Comparison of ENCODE assay signal across 7 mouse cellular contexts in the genomic region with DNA sequence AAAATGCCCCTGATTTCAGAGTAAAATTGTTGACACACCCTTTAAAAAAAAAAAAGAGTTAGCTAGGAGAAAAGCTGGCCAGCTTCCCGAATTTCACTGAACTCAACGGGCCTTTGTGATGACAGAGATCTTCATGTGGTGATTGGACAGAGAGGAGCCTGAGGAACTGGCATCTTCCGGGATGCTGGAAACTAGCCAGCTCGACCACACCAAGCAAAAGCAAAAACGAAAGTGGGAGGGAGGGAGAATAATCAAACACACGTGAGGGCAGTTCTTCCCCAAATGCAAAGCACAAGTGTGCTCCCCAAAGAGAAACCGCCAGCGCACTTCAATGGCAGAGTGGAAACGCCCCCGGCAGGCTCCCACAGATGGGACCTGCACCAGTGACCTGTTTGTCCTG. TPM values are rescaled to one million over a fixed set of nuclear protein-coding genes. Genes with fewer than 3 reads are reported as not detected.
DNase-seq lines count a peak whose midpoint lies in the region; ATAC-seq and TF ChIP-seq lines count a peak whose summit lies in the region.

No protein-coding gene starts in this region.

- WGBS in embryonic facial prominence, embryonic 12.5 days, result 14% methylated on average over 10 of the region's 10 CpGs
- 19% methylated on average over 10 of the region's 10 CpGs for WGBS in heart, embryonic 16.5 days
- 26% methylated on average over 10 of the region's 10 CpGs for WGBS in stomach, postnatal 0 days

- peaks cover 48% of the 10 kb centered on the region for H3K4me1 ChIP-seq in embryonic facial prominence, embryonic 12.5 days
- peaks cover 9% of the 10 kb centered on the region for H3K4me1 ChIP-seq in heart, embryonic 16.5 days (ENCODE audit: control insufficient read depth, insufficient read depth, low read length)
- peaks cover 5% of the 10 kb centered on the region; the same call in 1 of the 2 replicates for H3K4me1 ChIP-seq in stomach, postnatal 0 days (replicated peaks; ENCODE audit: control insufficient read depth, insufficient read depth)

- H3K36me3 ChIP-seq in embryonic facial prominence, embryonic 12.5 days, result no peaks in the 10 kb centered on the region
- H3K36me3 ChIP-seq in heart, embryonic 16.5 days (ENCODE audit: control insufficient read depth, insufficient read depth), result no peaks in the 10 kb centered on the region
- H3K36me3 ChIP-seq in stomach, postnatal 0 days (ENCODE audit: control insufficient read depth, insufficient read depth, low read length), result no peaks in the 10 kb centered on the region

- peaks cover 5% of the 10 kb centered on the region; the same call in 1 of the 2 replicates for H3K27me3 ChIP-seq in embryonic facial prominence, embryonic 12.5 days
- peaks cover 4% of the 10 kb centered on the region; the same call in 1 of the 2 replicates for H3K27me3 ChIP-seq in heart, embryonic 16.5 days (ENCODE audit: control insufficient read depth, insufficient read depth, low read length)
- H3K27me3 ChIP-seq in stomach, postnatal 0 days (ENCODE audit: control insufficient read depth, insufficient read depth, low read length), result 0 out of 2 replicates have a peak, but pooled peaks cover 3% of the 10 kb centered on the region

- no peak for ATAC-seq in embryonic facial prominence, embryonic 12.5 days (ENCODE audit: insufficient number of reproducible peaks, insufficient read depth, low FRiP score, low TSS enrichment)
- ATAC-seq in heart, embryonic 16.5 days (replicated peaks; ENCODE audit: extremely low read depth, insufficient read depth, low FRiP score), result no peak; the same call in 1 of the 2 replicates
- no peak for ATAC-seq in stomach, postnatal 0 days (ENCODE audit: low FRiP score, low TSS enrichment)

- peak overlapping the region; percentile 51 for H3K4me2 ChIP-seq in embryonic facial prominence, embryonic 12.5 days (replicated peaks)
- H3K4me2 ChIP-seq in heart, embryonic 16.5 days (ENCODE audit: low read depth, low read length), result peak overlapping the region; percentile 70
- H3K4me2 ChIP-seq in stomach, postnatal 0 days (replicated peaks; ENCODE audit: low read depth), result peak overlapping the region; percentile 48

- peak overlapping the region; percentile 80 for H3K27ac ChIP-seq in embryonic facial prominence, embryonic 12.5 days
- no peak overlapping the region for H3K27ac ChIP-seq in heart, embryonic 16.5 days (ENCODE audit: low read length)
- H3K27ac ChIP-seq in stomach, postnatal 0 days (replicated peaks), result peak overlapping the region; percentile 53; the same call in 1 of the 2 replicates

- no peaks in the 10 kb centered on the region for H3K9me3 ChIP-seq in embryonic facial prominence, embryonic 12.5 days
- H3K9me3 ChIP-seq in heart, embryonic 16.5 days (replicated peaks; ENCODE audit: control insufficient read depth, low read length), result no peaks in the 10 kb centered on the region
- H3K9me3 ChIP-seq in stomach, postnatal 0 days (ENCODE audit: control insufficient read depth, low read length), result no peaks in the 10 kb centered on the region

- no peak for TF ChIP-seq CTCF in stomach, postnatal 0 days (IDR thresholded peaks at IDR 0.05; ENCODE audit: low read depth)

- no peak overlapping the region for H3K9ac ChIP-seq in embryonic facial prominence, embryonic 12.5 days
- peak overlapping the region; percentile 47; the same call in 1 of the 2 replicates for H3K9ac ChIP-seq in heart, embryonic 16.5 days (ENCODE audit: low read length)
- peak overlapping the region; percentile 27; the same call in 1 of the 2 replicates for H3K9ac ChIP-seq in stomach, postnatal 0 days (ENCODE audit: low read length)

- TF ChIP-seq EP300 in stomach, postnatal 0 days (optimal IDR thresholded peaks at IDR 0.05), result no peak

- peak; percentile 2 for DNase-seq in spleen, adult 12 weeks (ENCODE audit: low spot score)
- no peak for DNase-seq in spleen, postnatal 14 days (ENCODE audit: low spot score in 2 of 2)
- peak; percentile 75 for DNase-seq in kidney, postnatal 14 days
- peak; percentile 94 for DNase-seq in lung, postnatal 36 days
- peak; percentile 42 for DNase-seq in stomach, postnatal 0 days (ENCODE audit: low spot score)

- no peak overlapping the region for H3K4me3 ChIP-seq in embryonic facial prominence, embryonic 12.5 days
- H3K4me3 ChIP-seq in heart, embryonic 16.5 days (ENCODE audit: low read length), result peak overlapping the region; percentile 45
- H3K4me3 ChIP-seq in stomach, postnatal 0 days (ENCODE audit: low read depth, low read length), result peak overlapping the region; percentile 40; the same call in 1 of the 2 replicates

RNA-seq across cellular contexts. Expression of gene Tmem100, which starts 0.8 kb away (rescaled TPM):
- polyA plus RNA-seq in embryonic facial prominence, embryonic 12.5 days (2016; fragmentation: Nextera tagmentation; extraction: Ambion mirVana), result 25.9 and 27.5 TPM in 2 replicates
- 9.8 and 13.4 TPM in 2 replicates for polyA plus RNA-seq in heart, embryonic 16.5 days (2015; fragmentation: Nextera tagmentation; extraction: Ambion mirVana)
- 28.3 and 31.1 TPM in 2 replicates for polyA plus RNA-seq in stomach, postnatal 0 days (2015; fragmentation: Nextera tagmentation; extraction: Ambion mirVana)

RNA-seq across cellular contexts. Expression of gene Pctp, which starts 26.7 kb away (rescaled TPM):
- polyA plus RNA-seq in embryonic facial prominence, embryonic 12.5 days (2016; fragmentation: Nextera tagmentation; extraction: Ambion mirVana), result 7.5 and 7.7 TPM in 2 replicates
- polyA plus RNA-seq in heart, embryonic 16.5 days (2015; fragmentation: Nextera tagmentation; extraction: Ambion mirVana), result 7.3 and 8.3 TPM in 2 replicates
- polyA plus RNA-seq in stomach, postnatal 0 days (2015; fragmentation: Nextera tagmentation; extraction: Ambion mirVana), result 7.6 and 8.0 TPM in 2 replicates

Comparison
In these comparisons a context has a peak if more than half of its experiments do, and no peak if none do; other contexts are left out.
1. DNase-seq: peak in spleen, adult 12 weeks (single experiment), kidney, postnatal 14 days (single experiment), lung, postnatal 36 days (single experiment) and stomach, postnatal 0 days (single experiment); none in spleen, postnatal 14 days (0 of 2).
2. Peak in every context shown above with its lines, with median percentiles within 50 percentile points of each other: H3K4me2 ChIP-seq.